Mouse (Mus musculus) left cerebral cortex, postnatal 14 days (tissue): Measurements from ENCODE around the gene Ints4. TPM values are rescaled to one million over a fixed set of nuclear protein-coding genes. Genes with fewer than 3 reads are reported as not detected.

ENCODE experiments used
- total RNA-seq, 2 experiments: library from RNA; stranded (reverse); gene quantifications; 2 replicates each; pipeline ENCODE4 v1.2.3; 2021

Gene Ints4
- total RNA-seq, 2 experiments from 2014 or later: 27.2 to 27.3 TPM

Other genes with a start within 250 kb of the Ints4 start
- 10 to 100 TPM; 12.2 to 13.5 TPM for gene Usp35, start 148.9 kb upstream of the Ints4 start, total RNA-seq
- 10 to 100 TPM; 10.7 TPM for gene Kctd21, start 148.6 kb upstream of the Ints4 start, total RNA-seq
- gene Alg8, start 109.3 kb upstream of the Ints4 start, total RNA-seq: 10 to 100 TPM in 1 of 2 experiments, 1 to 10 TPM in 1; 8.5 to 13.0 TPM
- gene Ndufc2, start 81.0 kb upstream of the Ints4 start, total RNA-seq: 100 to 1,000 TPM; 242 to 265 TPM
- 10 to 100 TPM; 10.0 to 15.1 TPM for gene Thrsp, start 63.2 kb upstream of the Ints4 start, total RNA-seq
- 1 to 10 TPM; 2.2 to 2.8 TPM for gene Kctd14, start 29.6 kb upstream of the Ints4 start, total RNA-seq
- 10 to 100 TPM; 29.6 to 31.5 TPM for gene Aamdc, start 98.5 kb downstream of the Ints4 start, total RNA-seq
- gene Rsf1, start 98.9 kb downstream of the Ints4 start, total RNA-seq: 10 to 100 TPM; 37.3 to 40.4 TPM
- gene Clns1a, start 215.7 kb downstream of the Ints4 start, total RNA-seq: 10 to 100 TPM; 73.5 to 77.2 TPM